Mouse (Mus musculus): Measurements from ENCODE around the gene Nrn1. TPM values are rescaled to one million over a fixed set of nuclear protein-coding genes. Genes with fewer than 3 reads are reported as not detected.
A peak's percentile ranks its signal among the peaks of the same experiment; 100 is the strongest.

Gene Nrn1
- polyA plus RNA-seq (2015; fragmentation: Nextera tagmentation; extraction: Ambion mirVana), result 9.0 and 10.4 TPM in 2 replicates

DNA sequence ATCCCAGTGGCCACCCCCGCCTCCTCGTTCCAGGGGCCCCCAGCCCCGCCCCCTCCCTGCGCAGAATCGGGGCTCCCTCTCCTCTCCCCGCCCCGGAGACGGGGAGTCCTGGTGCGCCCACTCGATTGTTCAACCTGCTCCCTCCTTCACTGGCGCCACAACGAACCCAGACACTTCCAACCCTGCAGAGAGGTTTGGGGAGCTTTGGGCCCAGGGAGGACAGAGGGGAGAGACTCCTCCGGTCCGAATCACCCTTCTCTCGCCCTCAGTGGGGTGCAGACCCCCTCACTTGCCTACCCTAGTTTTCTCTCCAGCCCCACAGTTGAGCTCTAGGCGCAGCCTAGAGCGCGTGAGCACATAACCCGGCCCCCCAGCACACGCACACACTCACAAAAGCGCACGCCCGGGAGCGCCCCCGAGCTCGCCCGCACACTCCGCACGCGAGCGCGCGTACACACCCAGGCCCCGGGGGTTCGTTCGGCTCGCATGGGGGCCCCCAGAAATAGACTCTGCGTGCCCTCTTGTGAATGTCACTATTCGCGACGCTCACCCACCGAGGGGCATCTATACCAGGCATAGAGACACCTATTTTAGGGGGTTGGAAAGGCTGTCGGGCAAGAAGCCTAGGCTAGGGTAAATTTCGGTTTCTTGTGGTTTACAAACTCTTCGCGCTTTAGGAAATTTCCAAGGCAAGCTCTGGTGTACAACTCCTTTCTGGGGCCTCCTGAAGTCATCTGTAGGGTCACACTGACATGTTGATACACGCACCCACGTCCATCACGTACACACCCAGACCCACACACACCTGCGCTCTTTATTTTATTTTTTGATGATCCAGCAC lies at the start of gene Nrn1:
Gene Nrn1, minus strand, starts transcription at position 401 of the 841 bp plus-strand sequence.
- under 1% methylated on average over 50 of the region's 50 CpGs for WGBS
- Histone ChIP-seq H3K36me3 (ENCODE audit: control insufficient read depth, insufficient read depth, low read length) (no peaks in the 10 kb centered on the region), H3K9ac (ENCODE audit: low read length) (peak within 1 kb of the TSS; percentile 43; the same call in 1 of the 2 replicates), H3K27me3 (ENCODE audit: control insufficient read depth, insufficient read depth, low read length) (peaks cover 52% of the 10 kb centered on the region), H3K27ac (ENCODE audit: low read length) (no peak within 1 kb of the TSS), H3K4me3 (replicated peaks; ENCODE audit: low read length) (peak within 1 kb of the TSS; percentile 49), H3K4me1 (ENCODE audit: control insufficient read depth, insufficient read depth, low read length) (peaks cover 14% of the 10 kb centered on the region), H3K9me3 (replicated peaks; ENCODE audit: control insufficient read depth, low read length) (no peaks in the 10 kb centered on the region), H3K4me2 (ENCODE audit: low read depth, low read length) (peak within 1 kb of the TSS; percentile 74)
- ATAC-seq (ENCODE audit: insufficient read depth, low FRiP score), result no peak

DNA sequence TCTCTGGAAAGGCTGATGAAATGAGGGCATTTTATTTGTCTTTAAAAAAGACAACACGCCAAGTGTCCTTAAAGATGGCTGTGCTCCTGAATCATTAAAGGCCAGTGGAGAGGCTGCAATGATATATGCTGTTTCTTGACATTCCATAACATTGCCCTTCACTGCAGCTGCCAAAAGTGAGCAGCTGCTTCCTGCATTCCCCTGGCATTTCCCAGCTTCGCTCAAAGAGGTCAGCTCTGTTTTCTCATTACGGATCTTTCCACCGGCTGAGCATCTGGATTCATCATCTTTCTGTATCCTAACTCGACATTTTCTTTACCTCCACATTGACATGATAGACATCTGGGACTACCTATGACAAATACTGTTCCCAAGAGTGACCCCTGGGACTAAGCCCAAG lies 44.7 kb upstream of the Nrn1 start:
- Histone ChIP-seq H3K4me2 (ENCODE audit: low read depth, low read length) (no peak overlapping the region), H3K27ac (ENCODE audit: low read length) (no peak overlapping the region), H3K27me3 (ENCODE audit: control insufficient read depth, insufficient read depth, low read length) (no peaks in the 10 kb centered on the region), H3K4me1 (ENCODE audit: control insufficient read depth, insufficient read depth, low read length) (no peaks in the 10 kb centered on the region), H3K9me3 (replicated peaks; ENCODE audit: control insufficient read depth, low read length) (no peaks in the 10 kb centered on the region), H3K36me3 (ENCODE audit: control insufficient read depth, insufficient read depth, low read length) (no peaks in the 10 kb centered on the region), H3K4me3 (replicated peaks; ENCODE audit: low read length) (no peak overlapping the region), H3K9ac (ENCODE audit: low read length) (no peak overlapping the region)
- no peak for ATAC-seq (ENCODE audit: insufficient read depth, low FRiP score)
- 44% methylated on average over 5 of the region's 5 CpGs for WGBS

DNA sequence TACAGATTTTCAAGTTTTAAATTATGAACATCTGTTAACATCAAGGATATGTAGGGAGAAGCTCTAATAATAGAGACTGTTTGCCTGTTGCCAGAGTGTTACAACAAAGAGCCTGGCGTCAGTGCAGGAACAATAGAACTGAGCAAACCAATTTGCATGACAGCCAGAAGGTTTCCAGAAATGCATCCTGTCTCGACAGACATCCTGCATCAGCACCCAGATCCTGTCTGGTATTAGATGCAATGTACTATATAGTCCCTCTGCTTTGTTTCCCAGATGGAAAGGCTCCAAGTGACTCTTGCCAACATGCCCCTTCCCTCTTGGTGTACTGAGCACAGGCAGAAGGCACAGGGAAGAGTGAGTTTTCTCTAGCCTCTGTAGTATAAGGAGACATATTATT lies 31.9 kb upstream of the Nrn1 start:
- no peak overlapping the region for H3K4me3 ChIP-seq (replicated peaks; ENCODE audit: low read length)
- H3K9me3 ChIP-seq (replicated peaks; ENCODE audit: control insufficient read depth, low read length), result no peaks in the 10 kb centered on the region
- no peak overlapping the region for H3K9ac ChIP-seq (ENCODE audit: low read length)
- 61% methylated on average over 2 of the region's 2 CpGs for WGBS
- no peak overlapping the region for H3K4me2 ChIP-seq (ENCODE audit: low read depth, low read length)
- no peaks in the 10 kb centered on the region for H3K36me3 ChIP-seq (ENCODE audit: control insufficient read depth, insufficient read depth, low read length)
- no peak overlapping the region for H3K27ac ChIP-seq (ENCODE audit: low read length)
- ATAC-seq (ENCODE audit: insufficient read depth, low FRiP score), result no peak
- no peaks in the 10 kb centered on the region for H3K27me3 ChIP-seq (ENCODE audit: control insufficient read depth, insufficient read depth, low read length)
- no peaks in the 10 kb centered on the region for H3K4me1 ChIP-seq (ENCODE audit: control insufficient read depth, insufficient read depth, low read length)

DNA sequence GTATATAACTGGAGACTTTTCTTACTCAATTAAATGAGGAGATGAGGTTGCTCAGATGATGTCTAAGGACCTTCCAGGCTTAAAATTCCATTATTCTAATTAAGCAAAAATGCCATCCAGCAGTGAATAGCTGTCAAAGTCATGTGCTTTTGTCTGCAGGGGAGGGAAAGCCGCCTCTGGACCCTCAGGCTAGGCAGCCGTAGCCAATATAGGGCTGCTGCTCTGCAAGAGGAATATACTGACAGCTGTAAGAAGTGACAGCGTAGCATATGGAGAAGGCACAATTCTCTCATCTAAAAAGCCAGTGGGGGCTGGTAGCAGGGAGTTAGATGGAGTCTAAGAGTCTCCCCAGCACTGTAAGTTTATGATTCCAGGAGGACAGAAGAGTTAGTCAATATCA lies 16.9 kb upstream of the Nrn1 start:
- Histone ChIP-seq H3K4me1 (ENCODE audit: control insufficient read depth, insufficient read depth, low read length) (no peaks in the 10 kb centered on the region), H3K9me3 (replicated peaks; ENCODE audit: control insufficient read depth, low read length) (no peaks in the 10 kb centered on the region), H3K36me3 (ENCODE audit: control insufficient read depth, insufficient read depth, low read length) (no peaks in the 10 kb centered on the region), H3K4me2 (ENCODE audit: low read depth, low read length) (no peak overlapping the region), H3K27me3 (ENCODE audit: control insufficient read depth, insufficient read depth, low read length) (no peaks in the 10 kb centered on the region), H3K27ac (ENCODE audit: low read length) (no peak overlapping the region), H3K9ac (ENCODE audit: low read length) (no peak overlapping the region), H3K4me3 (replicated peaks; ENCODE audit: low read length) (no peak overlapping the region)
- ATAC-seq (ENCODE audit: insufficient read depth, low FRiP score), result no peak
- WGBS, result 81% methylated on average over 3 of the region's 3 CpGs

DNA sequence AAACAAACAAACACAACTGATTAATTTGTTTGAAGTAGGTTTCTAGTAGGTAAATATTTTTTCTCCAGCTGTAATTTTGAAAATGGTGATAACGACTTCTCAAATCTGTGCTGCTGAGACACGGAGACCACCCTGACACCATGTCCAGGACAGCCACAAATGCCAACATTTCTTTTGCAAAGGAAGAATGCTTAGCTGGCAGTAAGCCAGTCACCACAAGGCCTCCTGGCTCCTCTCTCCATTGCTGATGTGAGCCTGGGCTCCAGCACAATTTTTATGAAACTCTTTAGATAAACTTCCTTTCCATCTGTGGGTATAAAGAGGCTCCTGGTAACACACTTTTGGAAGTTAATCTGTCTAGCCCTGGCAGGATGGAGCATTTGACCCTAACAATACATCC lies 15.1 kb upstream of the Nrn1 start:
- H3K4me3 ChIP-seq (replicated peaks; ENCODE audit: low read length), result no peak overlapping the region
- H3K4me1 ChIP-seq (ENCODE audit: control insufficient read depth, insufficient read depth, low read length), result no peaks in the 10 kb centered on the region
- no peaks in the 10 kb centered on the region for H3K27me3 ChIP-seq (ENCODE audit: control insufficient read depth, insufficient read depth, low read length)
- no peaks in the 10 kb centered on the region for H3K9me3 ChIP-seq (replicated peaks; ENCODE audit: control insufficient read depth, low read length)
- no peak overlapping the region for H3K27ac ChIP-seq (ENCODE audit: low read length)
- H3K9ac ChIP-seq (ENCODE audit: low read length), result no peak overlapping the region
- WGBS, result 22% methylated on average over 2 of the region's 2 CpGs
- H3K36me3 ChIP-seq (ENCODE audit: control insufficient read depth, insufficient read depth, low read length), result no peaks in the 10 kb centered on the region
- ATAC-seq (ENCODE audit: insufficient read depth, low FRiP score), result no peak
- H3K4me2 ChIP-seq (ENCODE audit: low read depth, low read length), result no peak overlapping the region

DNA sequence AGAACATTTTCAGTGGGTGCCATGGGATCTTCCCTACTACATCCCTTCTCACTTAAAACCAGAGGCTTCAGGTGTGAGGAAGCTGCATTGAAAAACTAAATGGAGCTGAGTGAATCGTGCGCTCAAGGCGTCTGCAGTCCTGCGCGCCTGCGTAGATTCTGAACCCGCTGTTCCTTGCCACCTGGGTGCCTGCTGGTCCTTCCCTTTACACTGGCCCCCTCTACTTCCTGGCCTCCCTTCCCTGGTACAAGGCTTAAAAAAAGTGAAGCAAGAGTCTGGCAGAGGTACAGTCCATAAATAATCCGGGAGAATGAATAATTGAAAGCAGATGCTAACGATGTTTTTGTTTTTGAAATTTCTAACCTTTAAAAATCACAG lies 1.7 kb upstream of the Nrn1 start:
- H3K27ac ChIP-seq (ENCODE audit: low read length), result no peak overlapping the region
- WGBS, result 14% methylated on average over 9 of the region's 9 CpGs

DNA sequence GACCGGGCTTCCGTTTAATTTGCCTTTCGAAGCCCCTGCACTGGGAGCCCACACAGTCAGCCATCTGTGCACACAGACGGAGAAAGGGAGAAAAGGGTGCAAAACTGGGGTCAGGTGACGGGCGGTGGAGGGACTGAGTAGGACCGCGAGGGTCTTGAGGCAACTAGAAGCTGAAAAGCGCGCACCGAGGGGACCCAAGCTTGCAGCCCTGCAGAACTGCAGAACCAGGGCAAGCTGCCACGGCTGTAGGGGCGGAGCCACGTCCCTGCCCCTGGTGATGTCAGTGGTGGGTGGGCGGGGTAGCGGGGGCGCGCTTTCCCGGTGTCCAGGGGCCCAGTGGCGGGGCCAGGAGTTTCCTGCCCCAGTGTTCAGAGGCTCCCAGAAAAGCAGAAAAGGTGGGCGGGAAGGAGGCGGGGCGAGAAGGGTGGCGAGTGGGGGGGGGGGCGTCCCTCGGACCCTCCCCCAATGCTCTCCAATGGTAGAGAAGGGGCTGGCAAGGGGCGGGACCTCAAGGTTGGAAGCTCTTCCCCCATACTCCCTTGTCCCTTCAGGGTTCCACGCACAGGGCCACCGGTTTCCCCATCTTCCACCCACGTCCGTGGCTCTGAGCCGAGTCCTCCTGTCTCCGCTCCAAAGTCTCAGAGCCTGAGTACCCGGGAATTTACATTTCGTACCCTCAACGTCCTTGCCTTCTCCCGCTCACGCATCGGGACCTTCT lies 1.1 kb upstream of the Nrn1 start:
- Histone ChIP-seq H3K36me3 (ENCODE audit: control insufficient read depth, insufficient read depth, low read length) (no peaks in the 10 kb centered on the region), H3K4me3 (replicated peaks; ENCODE audit: low read length) (peak overlapping the region; percentile 49), H3K9ac (ENCODE audit: low read length) (peak overlapping the region; percentile 57; the same call in 1 of the 2 replicates), H3K9me3 (replicated peaks; ENCODE audit: control insufficient read depth, low read length) (no peaks in the 10 kb centered on the region), H3K4me2 (ENCODE audit: low read depth, low read length) (peak overlapping the region; percentile 74), H3K27me3 (ENCODE audit: control insufficient read depth, insufficient read depth, low read length) (peaks cover 42% of the 10 kb centered on the region), H3K27ac (ENCODE audit: low read length) (no peak overlapping the region), H3K4me1 (ENCODE audit: control insufficient read depth, insufficient read depth, low read length) (peaks cover 14% of the 10 kb centered on the region)
- under 1% methylated on average over 34 of the region's 39 CpGs for WGBS
- peak; percentile 91 for ATAC-seq (ENCODE audit: insufficient read depth, low FRiP score)

More for the DNA sequence above, 1.7 kb upstream of the Nrn1 start:
- no peaks in the 10 kb centered on the region for H3K9me3 ChIP-seq (replicated peaks; ENCODE audit: control insufficient read depth, low read length)
- H3K4me1 ChIP-seq (ENCODE audit: control insufficient read depth, insufficient read depth, low read length), result peaks cover 14% of the 10 kb centered on the region
- H3K4me3 ChIP-seq (replicated peaks; ENCODE audit: low read length), result peak overlapping the region; percentile 49
- peak overlapping the region; percentile 57; the same call in 1 of the 2 replicates for H3K9ac ChIP-seq (ENCODE audit: low read length)
- H3K4me2 ChIP-seq (ENCODE audit: low read depth, low read length), result peak overlapping the region; percentile 74
- no peak for ATAC-seq (ENCODE audit: insufficient read depth, low FRiP score)
- H3K27me3 ChIP-seq (ENCODE audit: control insufficient read depth, insufficient read depth, low read length), result peaks cover 37% of the 10 kb centered on the region
- H3K36me3 ChIP-seq (ENCODE audit: control insufficient read depth, insufficient read depth, low read length), result no peaks in the 10 kb centered on the region

DNA sequence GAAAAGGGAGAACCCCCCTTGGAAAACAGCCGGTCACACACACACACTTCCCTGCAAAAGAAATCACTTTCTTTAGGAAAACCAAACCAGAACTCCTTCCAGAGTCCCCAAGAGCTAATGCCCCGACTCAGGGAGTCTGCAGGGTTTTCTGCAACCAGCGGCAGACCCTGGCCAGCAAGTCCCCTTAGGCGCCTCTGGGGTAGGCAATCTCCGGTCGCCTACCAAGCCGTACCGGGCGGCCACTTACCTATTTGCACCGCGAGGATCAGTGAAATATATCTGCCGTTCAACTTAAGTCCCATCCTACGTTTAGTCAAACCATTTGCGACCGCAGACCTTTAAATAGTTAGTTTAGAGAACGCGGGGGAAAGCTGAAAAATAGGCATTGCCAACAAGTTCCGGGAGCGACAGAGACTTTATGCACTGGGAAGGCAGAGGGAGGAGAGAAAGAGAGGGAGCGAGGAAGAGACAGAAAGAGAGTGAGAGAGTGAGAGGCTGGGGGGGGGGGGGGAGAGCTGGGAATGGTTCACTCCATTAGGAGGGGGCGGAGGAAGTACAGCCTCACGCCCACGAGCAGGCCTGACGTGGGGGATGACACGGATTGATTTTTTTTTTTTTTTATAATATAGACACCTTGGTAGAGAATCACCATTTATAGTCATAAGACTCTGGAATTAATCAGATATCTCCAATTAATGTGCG lies 791 bp downstream of the Nrn1 start:
- peaks cover 14% of the 10 kb centered on the region for H3K4me1 ChIP-seq (ENCODE audit: control insufficient read depth, insufficient read depth, low read length)
- WGBS, result 2% methylated on average over 26 of the region's 26 CpGs
- ATAC-seq (ENCODE audit: insufficient read depth, low FRiP score), result no peak
- H3K36me3 ChIP-seq (ENCODE audit: control insufficient read depth, insufficient read depth, low read length), result no peaks in the 10 kb centered on the region
- H3K9ac ChIP-seq (ENCODE audit: low read length), result no peak overlapping the region
- H3K4me3 ChIP-seq (replicated peaks; ENCODE audit: low read length), result peak overlapping the region; percentile 49
- H3K27ac ChIP-seq (ENCODE audit: low read length), result no peak overlapping the region
- H3K9me3 ChIP-seq (replicated peaks; ENCODE audit: control insufficient read depth, low read length), result no peaks in the 10 kb centered on the region
- H3K27me3 ChIP-seq (ENCODE audit: control insufficient read depth, insufficient read depth, low read length), result peaks cover 60% of the 10 kb centered on the region
- peak overlapping the region; percentile 74 for H3K4me2 ChIP-seq (ENCODE audit: low read depth, low read length)

DNA sequence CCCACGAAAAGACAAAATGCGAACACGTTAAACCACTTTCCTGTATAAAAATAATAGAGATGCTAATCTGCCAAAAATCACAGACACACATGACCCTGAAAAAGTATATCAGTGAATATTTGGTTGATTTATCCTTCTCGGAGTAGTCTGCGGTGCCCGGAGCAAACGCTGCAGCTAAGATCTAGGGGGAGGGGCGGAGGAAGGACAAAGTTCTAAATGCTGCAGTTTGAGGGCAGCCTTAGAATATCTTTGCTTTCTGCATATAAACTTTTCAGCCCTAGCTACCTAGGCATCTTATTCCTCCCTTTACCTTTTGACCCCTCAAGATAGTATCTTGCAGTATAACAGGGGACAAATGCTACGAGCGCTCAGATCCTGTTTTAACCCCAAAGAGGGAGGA lies 1.4 kb downstream of the Nrn1 start:
- H3K4me1 ChIP-seq (ENCODE audit: control insufficient read depth, insufficient read depth, low read length), result peaks cover 14% of the 10 kb centered on the region
- H3K4me2 ChIP-seq (ENCODE audit: low read depth, low read length), result no peak overlapping the region
- WGBS, result 2% methylated on average over 10 of the region's 10 CpGs
- H3K36me3 ChIP-seq (ENCODE audit: control insufficient read depth, insufficient read depth, low read length), result no peaks in the 10 kb centered on the region
- no peaks in the 10 kb centered on the region for H3K9me3 ChIP-seq (replicated peaks; ENCODE audit: control insufficient read depth, low read length)
- no peak overlapping the region for H3K27ac ChIP-seq (ENCODE audit: low read length)
- peaks cover 66% of the 10 kb centered on the region for H3K27me3 ChIP-seq (ENCODE audit: control insufficient read depth, insufficient read depth, low read length)
- H3K4me3 ChIP-seq (replicated peaks; ENCODE audit: low read length), result peak overlapping the region; percentile 19
- no peak overlapping the region for H3K9ac ChIP-seq (ENCODE audit: low read length)
- no peak for ATAC-seq (ENCODE audit: insufficient read depth, low FRiP score)

All from stomach, embryonic 16.5 days (tissue).